Mouse (Mus musculus): ENCODE measurements around the gene Zbtb20.

Zbtb20 gene

GRCm38 (mm10) chr16:43482738-43483137 lies 607.1 kb downstream of the Zbtb20 start:
- no peak for DNase-seq (ENCODE audit: low spot score)

GRCm38 (mm10) chr16:43484400-43484799 lies 608.7 kb downstream of the Zbtb20 start:
- DNase-seq (ENCODE audit: low spot score), result no peak

- no peak for DNase-seq (ENCODE audit: low spot score)
Observed at GRCm38 (mm10) chr16:43489362-43489761, 613.7 kb downstream of the Zbtb20 start.

DNA sequence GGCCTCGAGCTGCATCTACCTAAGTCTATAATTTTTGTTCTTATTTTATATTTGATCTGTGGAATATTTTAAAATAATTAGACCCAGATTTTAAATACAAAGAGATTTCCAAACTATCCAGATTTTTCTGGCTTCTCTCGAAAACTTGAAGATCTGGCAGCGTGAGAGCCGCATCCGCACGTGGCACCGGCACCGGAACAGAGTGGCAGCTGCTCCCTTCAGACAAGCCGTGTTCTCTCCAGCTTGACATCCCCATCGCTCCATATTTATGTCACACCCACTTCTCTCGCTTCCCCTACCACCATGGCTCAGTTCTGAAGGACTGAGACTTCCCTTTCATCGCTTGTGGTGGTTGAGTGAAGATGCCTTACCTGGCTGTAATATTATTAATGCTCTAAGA lies 614.3 kb downstream of the Zbtb20 start:
- DNase-seq (ENCODE audit: low spot score), result no peak

DNA sequence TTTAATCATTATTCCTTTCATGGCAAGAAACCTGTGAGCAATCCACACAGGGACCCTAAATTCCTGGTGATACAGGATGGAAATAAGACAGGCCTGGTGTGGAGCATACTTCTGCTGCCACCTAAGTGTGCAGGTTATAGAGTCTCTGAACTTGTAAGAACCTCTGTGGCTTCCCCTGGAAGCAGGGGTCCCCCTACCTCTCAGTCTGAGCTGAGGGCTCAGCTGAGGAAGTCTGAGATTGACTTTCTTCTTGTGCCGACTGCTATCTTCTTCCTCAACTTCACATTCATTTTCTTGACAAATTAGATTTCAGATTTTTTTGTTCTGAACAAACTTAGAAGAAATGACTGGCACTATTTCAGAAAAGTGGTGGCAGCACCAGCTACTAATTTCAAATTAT lies 617.2 kb downstream of the Zbtb20 start:
- DNase-seq (ENCODE audit: low spot score), result no peak

DNA sequence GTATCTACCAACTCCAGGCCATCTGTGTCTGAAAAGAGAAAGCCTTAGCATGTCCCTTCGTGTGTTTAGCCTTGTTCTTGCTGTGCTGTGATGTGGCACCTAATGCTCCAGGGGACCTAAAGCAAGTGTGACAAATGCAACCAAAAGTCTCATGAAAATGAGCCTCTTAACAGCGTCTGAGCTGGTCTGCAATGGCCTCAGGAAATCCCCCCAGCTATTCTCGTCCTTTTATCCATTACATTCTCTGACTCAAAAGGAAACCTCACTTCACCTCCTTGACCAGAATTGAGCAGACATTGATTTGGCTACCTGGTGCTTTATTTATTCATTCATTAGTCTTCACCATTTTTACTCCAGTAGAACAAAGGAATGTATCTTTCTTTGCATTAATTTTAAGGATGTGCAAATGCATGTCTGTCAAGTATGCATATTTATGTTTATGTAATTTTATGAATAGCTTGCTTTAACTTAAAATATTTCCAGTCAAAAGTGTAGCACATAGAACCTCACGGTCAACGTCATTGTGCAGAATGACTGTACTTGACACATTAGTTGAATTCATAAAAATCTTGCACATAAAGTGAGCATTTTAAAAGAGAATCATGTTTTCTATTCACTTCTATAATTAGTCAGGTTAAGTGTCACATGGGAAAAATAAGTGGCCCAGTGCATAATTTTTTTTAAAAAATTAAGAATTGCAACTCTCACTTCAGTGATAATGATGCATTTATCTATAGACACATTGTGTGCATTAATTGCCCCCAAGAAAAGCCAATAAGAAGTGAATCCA lies 618.1 kb downstream of the Zbtb20 start:
- no peak for DNase-seq (ENCODE audit: low spot score)

DNA sequence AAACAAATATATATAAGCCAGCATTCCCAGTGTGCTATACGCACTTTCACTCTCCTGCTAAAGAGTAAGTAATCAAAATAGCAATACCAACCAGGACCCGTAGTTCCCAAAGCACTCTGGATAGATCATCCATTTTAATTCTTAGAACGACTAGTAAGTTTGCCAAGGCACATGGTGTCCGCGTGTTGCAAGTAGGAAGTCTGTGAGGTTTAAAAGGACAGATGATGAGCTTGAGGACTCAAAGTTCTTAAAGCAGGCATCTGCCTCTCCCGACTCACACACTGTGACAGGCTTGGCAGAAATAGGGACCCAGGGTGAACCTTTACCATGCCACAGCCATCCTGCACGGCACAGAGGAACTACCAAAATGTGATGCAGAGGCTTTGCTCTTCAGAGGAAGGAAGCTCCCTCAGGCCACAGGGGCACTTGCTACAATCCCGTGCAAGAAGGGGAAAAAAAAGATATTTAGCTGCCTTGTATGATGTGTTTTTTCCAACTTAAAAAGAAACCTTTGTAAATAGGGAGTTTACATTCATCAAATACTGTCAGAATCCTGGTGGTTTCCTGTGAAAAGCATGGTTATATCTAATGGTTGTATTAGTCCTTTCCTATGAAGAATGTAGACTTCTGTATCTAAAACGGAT lies 619.6 kb downstream of the Zbtb20 start:
- DNase-seq (ENCODE audit: low spot score), result no peak

- no peak for DNase-seq (ENCODE audit: low spot score)
Observed at GRCm38 (mm10) chr16:43497093-43497492, 621.4 kb downstream of the Zbtb20 start.

- DNase-seq (ENCODE audit: low spot score), result no peak
Observed at GRCm38 (mm10) chr16:43500132-43500853, 624.6 kb downstream of the Zbtb20 start.

GRCm38 (mm10) chr16:43501284-43501683 lies 625.6 kb downstream of the Zbtb20 start:
- no peak for DNase-seq (ENCODE audit: low spot score)

- no peak for DNase-seq (ENCODE audit: low spot score)
Observed at GRCm38 (mm10) chr16:43502339-43503009, 626.8 kb downstream of the Zbtb20 start.

GRCm38 (mm10) chr16:43503010-43503635 lies 627.4 kb downstream of the Zbtb20 start:
- DNase-seq (ENCODE audit: low spot score), result no peak

- DNase-seq (ENCODE audit: low spot score), result no peak
Observed at GRCm38 (mm10) chr16:43503636-43504010, 627.9 kb downstream of the Zbtb20 start.

DNA sequence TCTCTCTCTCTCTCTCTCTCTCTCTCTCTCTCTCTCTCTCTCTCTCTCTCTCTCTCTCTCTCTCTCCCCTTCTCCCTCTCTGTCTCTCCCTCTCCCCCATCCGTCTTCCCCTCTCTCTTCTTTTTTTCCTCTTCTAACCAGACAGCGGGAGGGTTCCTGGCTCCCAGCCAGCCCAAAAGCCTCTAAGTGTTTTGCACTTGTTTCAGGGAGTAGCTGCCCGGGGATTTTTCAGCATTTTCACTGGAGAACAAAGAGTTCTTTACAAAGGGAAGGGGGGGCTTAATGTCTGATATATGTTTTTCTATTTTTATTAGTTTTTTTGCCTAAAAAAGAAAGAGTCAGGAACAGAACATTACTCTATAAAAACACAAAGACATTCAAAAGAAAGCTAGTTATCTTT lies 628.5 kb downstream of the Zbtb20 start:
- DNase-seq (ENCODE audit: low spot score), result peak; percentile 81

DNA sequence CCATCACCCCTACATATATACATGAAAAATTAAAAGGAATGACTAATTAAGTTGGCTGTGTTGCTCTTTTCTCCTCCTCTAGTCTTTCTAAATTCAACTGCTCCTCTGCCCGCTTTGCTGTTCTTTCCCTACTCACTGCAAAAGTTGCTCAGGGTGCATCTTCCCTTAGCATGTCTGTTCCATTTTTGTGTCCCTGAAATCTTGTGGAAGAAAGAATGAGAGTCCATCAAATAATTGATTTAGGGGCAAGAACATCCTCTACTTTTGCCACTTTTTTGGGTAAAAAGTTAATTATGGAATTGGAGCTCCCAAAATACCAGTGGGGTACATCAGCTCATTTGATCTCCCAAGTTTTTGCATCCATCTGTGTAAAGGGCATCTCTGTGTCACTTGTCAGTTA lies 628.9 kb downstream of the Zbtb20 start:
- DNase-seq (ENCODE audit: low spot score), result no peak

GRCm38 (mm10) chr16:43505314-43505950 lies 629.8 kb downstream of the Zbtb20 start:
- DNase-seq (ENCODE audit: low spot score), result no peak

DNA sequence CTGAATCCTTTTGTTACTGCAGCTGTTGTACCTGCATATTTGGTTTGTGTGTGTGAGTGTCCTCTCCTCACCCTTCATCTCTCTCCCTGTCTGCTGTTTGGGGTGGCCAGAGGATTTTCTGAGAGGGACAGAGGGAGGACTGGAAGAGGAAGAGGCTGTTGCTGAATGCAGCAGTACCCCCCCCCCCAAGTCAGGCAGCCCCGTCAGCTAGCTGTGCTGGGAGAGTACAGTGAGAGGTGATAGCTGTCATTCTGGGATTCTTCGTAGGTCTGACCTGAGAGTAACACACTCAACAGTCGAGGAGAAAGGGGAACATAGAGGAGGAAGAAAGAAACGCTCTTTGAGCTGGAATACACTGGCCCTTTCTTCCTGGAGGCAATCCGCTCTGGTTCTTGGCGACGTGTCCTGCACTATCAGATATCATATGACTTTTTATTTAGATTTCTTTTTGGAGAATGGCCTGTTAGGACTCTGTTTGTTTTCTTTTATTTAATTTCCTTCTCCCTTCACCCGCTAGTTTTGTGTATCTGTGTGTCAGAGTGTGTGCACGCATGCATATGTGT lies 630.6 kb downstream of the Zbtb20 start:
- DNase-seq (ENCODE audit: low spot score), result no peak

DNA sequence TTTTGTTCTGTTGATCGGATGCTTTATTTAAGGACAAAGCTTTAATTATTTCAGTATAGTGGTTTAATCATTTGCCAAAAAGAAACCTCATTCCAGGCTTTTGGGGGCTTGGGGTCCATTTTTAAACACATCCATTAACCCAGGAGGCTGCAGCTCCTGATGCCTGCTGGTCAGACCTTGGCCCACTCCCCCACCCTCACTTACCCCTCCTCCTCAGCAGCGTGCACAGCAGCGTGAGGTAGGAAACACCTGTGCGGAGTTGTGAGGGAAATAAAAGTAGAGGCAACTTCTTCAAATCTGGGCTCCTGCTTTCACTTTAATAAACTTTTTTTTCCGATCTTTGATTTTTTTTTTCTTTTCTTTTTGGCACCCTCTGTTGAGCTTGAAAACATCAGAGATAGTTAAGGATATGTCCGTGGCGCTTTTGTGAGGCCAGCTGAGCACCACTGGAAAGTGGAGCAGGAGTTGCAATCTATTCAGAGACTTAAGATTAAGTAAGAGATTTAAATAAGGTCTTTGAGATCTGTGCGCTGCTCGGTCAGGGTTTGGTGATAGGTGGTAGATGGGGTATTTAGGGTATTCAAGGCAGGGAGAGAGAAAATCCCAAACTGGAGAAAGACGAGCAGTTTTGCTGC lies 631.2 kb downstream of the Zbtb20 start:
- DNase-seq (ENCODE audit: low spot score), result no peak

DNA sequence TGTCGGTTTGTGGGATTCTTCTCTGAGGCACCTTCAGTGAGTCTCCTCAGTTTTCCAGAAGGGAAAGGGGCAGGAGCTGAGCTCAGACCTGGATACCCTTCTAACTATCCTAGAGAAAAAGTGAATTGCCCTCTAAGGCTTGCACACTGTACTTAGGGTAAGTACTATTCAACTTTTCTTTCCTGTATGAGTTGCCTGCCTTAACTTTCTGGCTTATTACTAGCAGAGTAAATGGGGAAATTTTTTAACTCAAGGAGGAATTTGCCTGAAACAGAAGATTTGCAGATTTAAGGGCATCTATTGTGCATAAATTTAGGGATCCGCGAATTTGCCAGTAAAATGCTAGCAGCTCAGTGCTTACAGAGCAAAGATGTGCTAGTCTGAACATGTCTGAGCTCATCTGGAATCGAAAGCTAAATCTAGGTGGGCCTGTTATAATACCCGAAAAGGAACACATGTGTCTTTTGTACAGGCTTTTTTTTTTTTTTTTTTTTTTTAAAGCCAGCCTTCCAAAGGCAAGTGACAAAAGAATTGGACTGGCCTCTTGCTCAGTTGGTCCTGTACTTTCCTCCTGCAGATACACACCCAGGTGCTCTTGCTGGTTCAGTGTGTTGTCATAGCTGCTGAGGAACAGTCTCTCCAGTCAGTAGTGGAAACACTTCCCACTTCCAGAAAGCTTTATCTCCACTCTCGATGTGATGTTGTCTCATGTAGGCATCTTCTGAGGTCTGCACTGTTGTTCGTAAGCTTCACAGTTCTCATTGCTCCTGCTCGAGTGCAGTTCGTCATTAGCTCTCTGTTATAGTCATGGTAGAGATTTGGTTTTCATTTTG lies 632.7 kb downstream of the Zbtb20 start:
- DNase-seq (ENCODE audit: low spot score), result no peak

- DNase-seq (ENCODE audit: low spot score), result no peak
Observed at GRCm38 (mm10) chr16:43510516-43510915, 634.8 kb downstream of the Zbtb20 start.
